Mouse (Mus musculus) cerebellum, postnatal 25 days (tissue): ENCODE measurements at regions not wholly inside any gene's neighbourhood (a gene's known extent, or its start where the extent isn't known, plus 50 kb on each side); places are given as distances from the start of the nearest gene placed in this dataset.

Experiments
- DNase-seq, 2 experiments: peaks; one replicate each; pipeline ENCODE4 v3.0.0; 2021; ENCODE audit warnings: mixed read lengths in 2 of 2

GRCm38 (mm10) chr10:66864161-66864862 is 231.6 kb upstream of the Jmjd1c start:
- no peak for DNase-seq

- no peak for DNase-seq
These were observed 230.8 kb upstream of the Jmjd1c start for GRCm38 (mm10) chr10:66865010-66865582.

- no peak for DNase-seq
These were observed 224.7 kb upstream of the Jmjd1c start for GRCm38 (mm10) chr10:66871133-66871664.

DNA sequence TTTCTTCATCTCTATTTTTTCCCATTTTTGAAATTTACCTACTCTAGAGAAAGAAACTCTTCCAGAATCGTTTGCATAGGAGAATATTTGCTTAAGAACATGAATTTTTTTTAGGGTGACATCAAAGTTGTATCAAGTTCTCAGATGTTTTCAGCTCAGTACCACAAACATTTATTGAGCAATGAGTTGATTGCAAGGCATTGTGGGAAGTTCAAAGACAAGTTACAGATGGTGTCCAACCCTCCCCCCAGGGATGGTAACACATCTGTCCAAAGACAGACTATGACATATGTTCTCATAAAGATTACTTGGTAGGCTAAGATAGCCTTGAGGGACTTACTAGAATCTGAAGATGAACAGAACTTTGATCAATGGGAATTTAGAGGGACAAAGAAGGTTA is 224.3 kb upstream of the Jmjd1c start:
- DNase-seq: no peak

DNA sequence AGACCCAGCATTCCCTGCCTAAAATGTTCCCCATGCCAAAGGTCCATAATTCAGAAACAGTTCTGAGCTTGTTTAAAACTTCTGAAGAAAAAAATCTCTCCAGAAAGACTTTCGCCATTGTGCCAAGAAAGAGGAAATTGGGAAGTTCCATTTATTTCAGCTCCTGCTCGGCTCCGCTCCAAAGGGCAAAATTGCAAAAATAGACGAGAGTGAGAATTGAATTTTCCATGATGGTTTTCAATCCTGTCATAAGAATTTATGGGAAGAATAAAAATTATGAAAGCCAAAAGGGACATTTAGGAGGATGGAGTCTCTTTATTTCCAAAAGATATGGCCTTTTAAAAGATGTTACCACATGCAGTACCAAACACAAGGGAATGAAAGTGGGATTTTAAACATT is 222.5 kb upstream of the Jmjd1c start:
- DNase-seq: no peak

- no peak for DNase-seq
These were observed 216.9 kb upstream of the Jmjd1c start for GRCm38 (mm10) chr10:66879071-66879470.

DNA sequence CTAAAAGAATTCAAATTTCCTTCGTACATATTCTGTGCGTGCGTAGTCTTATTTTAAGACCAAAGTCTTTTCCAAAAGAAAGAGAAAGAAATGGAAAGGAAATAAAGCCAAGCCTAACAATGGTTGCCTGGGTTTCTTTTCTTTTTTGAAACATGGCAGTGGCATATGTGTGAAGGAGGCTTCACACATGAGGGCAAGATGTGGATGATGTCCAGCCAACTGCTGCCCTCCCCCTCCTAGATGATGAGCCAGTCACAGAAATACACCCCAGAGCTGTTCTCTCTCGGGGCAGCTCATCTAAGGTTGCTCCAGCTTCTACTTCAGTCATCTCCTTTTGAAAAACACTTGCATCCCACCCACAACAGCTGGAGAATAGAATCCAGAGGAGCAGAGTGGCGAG is 213.1 kb upstream of the Jmjd1c start:
- DNase-seq: no peak

GRCm38 (mm10) chr10:66885575-66885974 is 210.3 kb upstream of the Jmjd1c start:
- DNase-seq: no peak

DNA sequence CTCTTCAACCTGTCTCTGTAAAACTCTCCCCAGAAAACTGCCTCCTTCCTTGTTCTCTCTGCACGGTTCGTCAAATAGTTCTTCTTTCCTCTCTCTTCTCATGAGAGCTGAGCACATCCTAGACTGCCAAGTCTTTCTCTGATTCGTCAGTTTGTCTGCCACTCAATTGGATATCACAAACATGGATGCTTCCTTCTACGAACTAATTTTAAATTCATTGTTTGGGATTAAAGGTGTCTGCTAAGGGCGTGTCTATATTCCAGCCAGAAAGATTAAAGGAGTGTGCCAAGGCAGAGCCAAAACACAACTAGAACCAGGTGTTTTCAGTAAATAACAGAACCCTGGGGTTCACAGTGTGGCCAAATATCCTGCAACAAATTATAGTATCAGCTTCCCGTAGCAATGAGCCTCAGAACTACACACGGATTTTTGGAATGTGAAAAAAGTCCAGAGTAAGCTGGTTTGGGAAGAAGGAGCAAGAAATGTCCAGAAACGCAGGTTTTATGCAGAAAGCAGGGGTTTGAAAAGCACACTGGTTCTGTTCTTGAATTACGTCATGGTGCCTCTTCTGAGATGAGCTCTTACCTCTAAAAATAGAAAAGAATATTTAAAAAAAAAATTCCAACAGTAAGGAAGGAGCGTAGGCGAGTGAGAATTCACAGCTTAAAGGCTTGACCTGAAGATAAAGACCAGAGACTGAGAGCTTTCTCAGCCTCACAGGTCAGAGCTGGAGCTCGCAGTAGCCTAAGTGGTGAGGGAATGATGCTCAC is 206.0 kb upstream of the Jmjd1c start:
- no peak for DNase-seq

GRCm38 (mm10) chr10:66891811-66892210 is 204.1 kb upstream of the Jmjd1c start:
- no peak for DNase-seq

DNA sequence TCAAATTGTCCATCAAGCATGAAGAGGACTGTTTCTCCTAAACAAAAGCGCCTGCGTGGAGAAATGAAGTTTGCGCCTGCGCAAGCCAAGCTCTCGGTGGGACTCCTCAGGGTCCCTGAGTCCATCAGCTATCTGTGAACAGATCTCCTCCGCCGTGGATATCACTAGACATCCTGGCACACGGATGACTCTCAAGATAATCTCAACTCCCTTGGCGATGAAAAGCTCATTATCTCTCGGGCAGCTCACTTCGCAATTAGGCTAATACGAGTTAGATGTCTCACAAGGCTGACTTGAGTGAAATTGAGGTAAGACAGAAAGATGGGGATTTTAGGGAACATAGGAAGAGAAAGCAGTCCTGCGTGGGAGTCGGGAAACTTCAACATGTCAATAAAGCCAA is 202.1 kb upstream of the Jmjd1c start:
- DNase-seq: no peak

DNA sequence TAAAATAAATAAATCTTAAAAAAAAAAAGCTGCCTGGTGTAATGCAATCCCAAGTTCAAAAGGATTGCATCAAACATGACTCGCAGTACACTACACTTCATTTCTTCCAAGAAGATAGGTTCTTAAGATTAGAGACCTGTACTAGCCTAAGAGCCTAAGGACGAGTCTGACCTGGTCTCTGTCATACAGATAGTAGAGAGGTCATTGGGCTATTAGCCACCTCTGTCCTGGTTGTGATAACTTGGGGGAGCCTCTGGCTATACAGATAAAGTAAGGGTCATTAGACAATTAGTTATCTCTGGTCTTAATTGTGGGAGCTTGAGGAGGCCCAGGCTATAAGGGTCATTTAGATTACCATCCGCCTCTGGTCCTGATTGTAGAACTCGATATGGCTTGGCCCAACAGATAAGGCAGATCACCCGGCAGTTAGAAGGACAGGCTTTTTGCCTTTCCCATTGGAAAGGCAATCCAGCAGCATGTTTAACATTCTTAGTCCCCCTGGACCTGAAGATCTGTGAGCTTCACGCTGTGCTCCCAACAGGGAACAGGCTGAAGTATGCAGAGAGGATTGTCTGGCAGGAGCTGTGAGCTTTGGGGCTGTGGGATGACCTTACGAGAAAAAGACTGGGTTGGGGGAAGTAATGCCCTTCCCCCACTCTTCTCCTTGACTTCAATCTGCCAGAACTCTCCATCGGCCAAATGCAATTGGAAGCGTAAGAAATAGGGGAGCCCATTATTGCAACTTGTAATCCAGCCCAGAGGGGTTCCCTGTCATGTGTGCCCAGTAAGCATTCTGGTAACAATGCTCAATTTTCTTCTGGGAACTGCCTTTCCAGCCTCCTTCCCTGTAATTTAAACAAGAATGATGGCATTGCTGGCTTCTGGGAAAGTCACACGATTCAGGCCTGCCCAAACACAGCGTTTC is 199.0 kb upstream of the Jmjd1c start:
- DNase-seq: no peak

- no peak for DNase-seq
These were observed 196.2 kb upstream of the Jmjd1c start for GRCm38 (mm10) chr10:66899724-66900123.

GRCm38 (mm10) chr10:66900781-66901180 is 195.1 kb upstream of the Jmjd1c start:
- DNase-seq: no peak

DNA sequence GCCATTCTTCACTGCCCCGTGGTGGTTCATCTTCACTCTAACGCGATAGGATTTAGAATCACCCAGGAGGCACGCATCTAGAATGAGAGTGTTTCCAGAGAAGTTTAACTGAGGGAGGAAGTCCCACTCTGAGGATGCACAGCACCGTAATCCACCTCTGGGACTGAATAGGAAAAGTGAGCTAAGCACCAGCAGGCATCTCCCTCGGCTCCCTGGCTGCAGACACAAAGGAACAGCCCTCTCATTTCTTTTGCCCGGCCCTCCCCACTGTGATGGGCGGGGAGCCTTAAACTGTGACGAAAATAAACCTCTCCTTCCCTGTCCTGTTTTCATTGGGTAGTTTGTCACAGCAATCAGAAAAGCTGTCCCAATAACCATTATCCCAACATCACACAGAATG is 194.1 kb upstream of the Jmjd1c start:
- no peak for DNase-seq

GRCm38 (mm10) chr10:66904552-66905367 is 191.2 kb upstream of the Jmjd1c start:
- no peak for DNase-seq

DNA sequence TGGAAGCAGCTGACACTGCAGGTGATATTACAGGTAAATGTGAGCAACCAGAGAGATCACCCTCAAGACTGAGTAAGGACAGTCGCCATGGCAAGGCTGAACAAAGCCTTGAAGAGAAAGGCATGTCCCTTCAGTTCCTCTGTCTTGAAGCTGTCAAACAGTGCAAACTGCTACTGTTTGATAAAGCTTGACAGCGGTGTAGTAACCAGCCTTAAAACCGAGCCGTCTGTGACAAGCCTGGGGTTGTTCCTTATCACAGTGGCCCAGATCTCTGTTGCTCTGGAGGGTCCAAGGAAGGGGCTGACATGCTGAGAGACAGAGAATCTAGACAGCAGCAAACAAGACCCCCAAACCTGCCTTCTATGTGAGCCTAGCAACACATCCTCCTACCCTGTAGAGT is 188.1 kb upstream of the Jmjd1c start:
- DNase-seq: no peak

DNA sequence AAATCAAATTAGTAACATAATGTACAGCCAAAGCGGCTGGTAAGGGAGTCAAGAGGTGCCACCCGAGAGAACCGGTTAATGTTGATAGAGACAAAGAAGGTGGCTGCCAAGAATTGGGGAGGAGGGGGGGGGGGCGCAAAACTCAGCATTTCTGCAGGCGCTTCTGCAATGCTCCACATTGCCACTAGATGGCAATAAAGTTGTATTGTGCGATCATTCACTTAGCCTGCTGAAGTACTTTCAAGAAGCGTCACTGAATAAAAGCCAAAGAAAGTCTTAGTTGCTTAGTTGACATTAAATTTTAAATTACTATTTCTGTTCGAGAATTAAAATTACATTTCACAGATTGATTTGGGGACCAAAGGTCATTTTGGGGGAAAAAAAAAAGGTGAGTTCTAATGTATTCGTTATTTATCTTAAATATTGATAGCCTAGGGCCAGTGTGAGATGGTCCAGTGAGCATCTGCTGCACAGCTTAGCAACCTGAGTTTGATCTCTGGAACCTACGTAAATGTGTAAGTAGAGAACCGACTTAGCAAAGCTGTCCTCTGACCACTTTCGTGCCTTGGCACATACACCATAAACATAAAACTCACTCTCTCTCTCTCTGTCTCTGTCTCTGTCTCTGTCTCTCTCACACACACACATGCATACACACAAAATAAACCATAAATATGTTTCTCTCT is 186.6 kb upstream of the Jmjd1c start:
- DNase-seq: peak; percentile 52 to 80

GRCm38 (mm10) chr10:66909905-66910681 is 185.8 kb upstream of the Jmjd1c start:
- DNase-seq: no peak

DNA sequence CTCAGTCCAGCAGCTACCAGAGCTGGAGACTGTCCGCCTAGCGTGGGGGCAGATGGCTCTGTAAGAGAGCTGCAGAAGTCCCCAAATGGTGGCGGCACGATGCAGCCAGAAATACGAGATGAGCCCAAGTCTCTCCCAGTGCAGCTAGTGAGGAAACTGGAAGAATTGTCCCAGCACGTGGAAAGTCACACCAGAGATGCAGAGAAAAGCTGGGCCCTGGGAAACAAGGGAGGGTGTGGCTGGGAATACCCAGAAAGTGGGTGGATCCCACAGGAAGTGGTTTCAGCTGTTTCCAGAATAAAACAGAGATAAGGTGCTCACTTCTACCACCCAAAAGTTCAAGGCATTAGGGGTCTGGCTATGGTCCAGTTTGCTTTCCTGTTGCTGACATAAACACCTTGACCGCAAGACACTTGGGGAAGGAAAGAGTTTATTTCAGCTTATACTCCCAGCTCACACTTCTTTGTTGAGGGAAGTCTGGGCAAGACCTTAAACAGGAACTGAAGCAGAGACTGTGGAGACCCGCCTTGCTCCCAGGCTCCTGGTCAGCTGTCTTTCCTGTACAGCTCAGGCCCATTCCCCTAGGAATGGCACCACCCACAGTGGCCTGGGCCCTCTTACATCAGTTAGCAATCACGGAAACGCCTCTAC is 184.5 kb upstream of the Jmjd1c start:
- peak; percentile 47 to 67 for DNase-seq
